Mouse (Mus musculus) CH12.LX (cell line): ENCODE measurements at regions not wholly inside any gene's neighbourhood (a gene's known extent, or its start where the extent isn't known, plus 50 kb on each side); places are given as distances from the start of the nearest gene placed in this dataset.
A peak's percentile ranks its signal among the peaks of the same experiment; 100 is the strongest.

Experiments
- DNase-seq: peaks from one replicate; pipeline ENCODE4 v3.0.0-alpha.2; 2013; ENCODE audit errors: extremely low read depth
- H3K27ac ChIP-seq: 2 replicates; pipeline ENCODE4 v1.5.1; 2012; ENCODE audit warnings: low read depth, mild to moderate bottlenecking, control low read depth, moderate library complexity; ENCODE audit not compliant: insufficient read depth
- H3K27me3 ChIP-seq: replicated peaks from 2 replicates; pipeline ENCODE3; 2012; ENCODE audit warnings: inconsistent platforms
- H3K36me3 ChIP-seq, 2 experiments: replicated peaks in 1 of 2; 2 replicates each; pipeline versions ENCODE3 to v1.6.1; 2012; ENCODE audit warnings: inconsistent platforms in 1 of 2, low read length in 1 of 2, mild to moderate bottlenecking in 1 of 2, mixed read lengths in 1 of 2, moderate library complexity in 1 of 2; ENCODE audit not compliant: control insufficient read depth in 1 of 2, insufficient read depth in 1 of 2
- H3K4me1 ChIP-seq, 2 experiments: 2 replicates each; pipeline ENCODE4 v1.6.1; 2012; ENCODE audit warnings: inconsistent platforms in 1 of 2, moderate library complexity in 1 of 2; ENCODE audit not compliant: insufficient read depth in 2 of 2, control insufficient read depth in 1 of 2
- H3K4me2 ChIP-seq: 2 replicates; pipeline ENCODE4 v1.6.1; 2012; ENCODE audit warnings: low read depth, mild to moderate bottlenecking, control low read depth; ENCODE audit not compliant: poor library complexity, insufficient read depth, severe bottlenecking
- H3K4me3 ChIP-seq, 3 experiments: fragments of 150-350 bp in 1 of 3; sonication (generic) in 1 of 3; replicated peaks in 1 of 3; 2 replicates each; pipeline versions ENCODE3 to v1.5.1; 2011 to 2012; ENCODE audit warnings: low read depth in 2 of 3, low read length in 2 of 3, mild to moderate bottlenecking in 2 of 3, moderate library complexity in 2 of 3, control low read depth in 1 of 3, improper control_type of control experiment in 1 of 3, inconsistent platforms in 1 of 3, mixed read lengths in 1 of 3; ENCODE audit not compliant: poor library complexity in 1 of 3
- H3K79me2 ChIP-seq: replicated peaks from 2 replicates; pipeline ENCODE4 v1.6.1; 2012; ENCODE audit warnings: mild to moderate bottlenecking, moderate library complexity; ENCODE audit not compliant: control insufficient read depth, poor library complexity, insufficient read depth, severe bottlenecking; ENCODE audit errors: extremely low read depth
- H3K9ac ChIP-seq: 2 replicates; pipeline ENCODE4 v1.6.1; 2012; ENCODE audit warnings: low read depth, mild to moderate bottlenecking, control low read depth, moderate library complexity; ENCODE audit not compliant: insufficient read depth
- H3K9me3 ChIP-seq: replicated peaks from 2 replicates; pipeline ENCODE3; 2012; ENCODE audit warnings: low read length, inconsistent platforms, mixed read lengths
- CHD1 ChIP-seq: IDR thresholded peaks from 2 replicates; pipeline ENCODE4 v1.6.1; 2012; ENCODE audit warnings: low read depth, low read length, improper control_type of control experiment, inconsistent platforms
- CTCF ChIP-seq, 2 experiments: IDR thresholded peaks in 1 of 2; conservative IDR thresholded peaks in 1 of 2; 2 replicates each; pipeline ENCODE4 v1.5.1; 2011 to 2012; ENCODE audit warnings: low read depth in 2 of 2, low read length in 2 of 2, improper control_type of control experiment in 1 of 2, inconsistent platforms in 1 of 2, mild to moderate bottlenecking in 1 of 2, moderate library complexity in 1 of 2
- ELF1 ChIP-seq: IDR thresholded peaks from 2 replicates; pipeline ENCODE4 v1.6.1; 2014; ENCODE audit warnings: low read depth, mild to moderate bottlenecking, inconsistent platforms, low read length, improper control_type of control experiment
- EP300 ChIP-seq: IDR thresholded peaks from 2 replicates; pipeline ENCODE4 v1.6.1; 2011; ENCODE audit warnings: low read length, improper control_type of control experiment
- ETS1 ChIP-seq: conservative IDR thresholded peaks from 2 replicates; pipeline ENCODE4 v1.6.1; 2012; ENCODE audit warnings: low read depth, mild to moderate bottlenecking, inconsistent platforms, low read length, improper control_type of control experiment, moderate library complexity
- GABPA ChIP-seq: IDR thresholded peaks from 2 replicates; pipeline ENCODE4 v1.6.1; 2012; ENCODE audit warnings: low read depth, low read length, improper control_type of control experiment, inconsistent platforms; ENCODE audit not compliant: insufficient replicate concordance
- HCFC1 ChIP-seq: IDR thresholded peaks from 2 replicates; pipeline ENCODE4 v1.6.1; 2012; ENCODE audit warnings: low read depth, mild to moderate bottlenecking, inconsistent platforms, low read length, improper control_type of control experiment
- IRF4 ChIP-seq: IDR thresholded peaks from 2 replicates; pipeline ENCODE4 v1.6.1; 2014; ENCODE audit warnings: low read depth, mild to moderate bottlenecking, inconsistent platforms, low read length, improper control_type of control experiment
- JUN ChIP-seq: IDR thresholded peaks from 2 replicates; pipeline ENCODE4 v1.6.1; 2011; ENCODE audit warnings: low read depth, mild to moderate bottlenecking, low read length, improper control_type of control experiment, moderate library complexity; ENCODE audit not compliant: insufficient read depth
- KAT2A ChIP-seq: IDR thresholded peaks from 2 replicates; pipeline ENCODE4 v1.6.1; 2012; ENCODE audit warnings: low read length, improper control_type of control experiment, inconsistent platforms; ENCODE audit not compliant: insufficient replicate concordance
- MAFK ChIP-seq: IDR thresholded peaks from 2 replicates; pipeline ENCODE4 v1.6.1; 2011; ENCODE audit warnings: low read length, improper control_type of control experiment; ENCODE audit not compliant: insufficient replicate concordance
- MAX ChIP-seq: IDR thresholded peaks from 2 replicates; pipeline ENCODE4 v1.6.1; 2011; ENCODE audit warnings: low read length, improper control_type of control experiment
- MAZ ChIP-seq: IDR thresholded peaks from 2 replicates; pipeline ENCODE4 v1.6.1; 2012; ENCODE audit warnings: low read depth, mild to moderate bottlenecking, inconsistent platforms, low read length, improper control_type of control experiment, moderate library complexity
- MEF2A ChIP-seq: IDR thresholded peaks from 2 replicates; pipeline ENCODE4 v1.6.1; 2014; ENCODE audit warnings: low read depth, mild to moderate bottlenecking, inconsistent platforms, low read length, improper control_type of control experiment, borderline replicate concordance
- MXI1 ChIP-seq: IDR thresholded peaks from 2 replicates; pipeline ENCODE4 v1.6.1; 2011; ENCODE audit warnings: mild to moderate bottlenecking, low read depth, low read length, improper control_type of control experiment
- MYC ChIP-seq: IDR thresholded peaks from 2 replicates; pipeline ENCODE4 v1.6.1; 2011; ENCODE audit warnings: low read depth, mild to moderate bottlenecking, improper control_type of control experiment, low read length
- NELFE ChIP-seq: IDR thresholded peaks from 2 replicates; pipeline ENCODE4 v1.6.1; 2011; ENCODE audit warnings: low read depth, low read length, improper control_type of control experiment
- NRF1 ChIP-seq: IDR thresholded peaks from 2 replicates; pipeline ENCODE4 v1.6.1; 2014; ENCODE audit warnings: low read depth, mild to moderate bottlenecking, inconsistent platforms, low read length, improper control_type of control experiment, moderate library complexity
- PAX5 ChIP-seq: IDR thresholded peaks from 2 replicates; pipeline ENCODE4 v1.6.1; 2012; ENCODE audit warnings: low read length, inconsistent platforms, mixed read lengths
- POLR2A ChIP-seq: IDR thresholded peaks from 2 replicates; pipeline ENCODE4 v1.6.1; 2011; ENCODE audit warnings: low read depth, mild to moderate bottlenecking, improper control_type of control experiment, low read length
- POLR2AphosphoS2 ChIP-seq: IDR thresholded peaks from 2 replicates; pipeline ENCODE4 v1.6.1; 2011; ENCODE audit warnings: low read depth, low read length, improper control_type of control experiment
- RAD21 ChIP-seq: IDR thresholded peaks from 2 replicates; pipeline ENCODE4 v1.6.1; 2011; ENCODE audit warnings: low read depth, mild to moderate bottlenecking, low read length, improper control_type of control experiment, moderate library complexity
- RCOR1 ChIP-seq: conservative IDR thresholded peaks from 2 replicates; pipeline ENCODE4 v1.6.1; 2012; ENCODE audit warnings: low read depth, mild to moderate bottlenecking, inconsistent platforms, low read length, improper control_type of control experiment
- SIN3A ChIP-seq: IDR thresholded peaks from 2 replicates; pipeline ENCODE4 v1.6.1; 2012; ENCODE audit warnings: low read length, improper control_type of control experiment, inconsistent platforms
- SMC3 ChIP-seq: IDR thresholded peaks from 2 replicates; pipeline ENCODE4 v1.6.1; 2011; ENCODE audit warnings: low read depth, low read length, improper control_type of control experiment
- TBP ChIP-seq: conservative IDR thresholded peaks from 2 replicates; pipeline ENCODE4 v1.6.1; 2011; ENCODE audit warnings: low read depth, low read length, improper control_type of control experiment
- TCF12 ChIP-seq: IDR thresholded peaks from 2 replicates; pipeline ENCODE4 v1.6.1; 2014; ENCODE audit warnings: low read depth, mild to moderate bottlenecking, inconsistent platforms, low read length, improper control_type of control experiment
- UBTF ChIP-seq: IDR thresholded peaks from 2 replicates; pipeline ENCODE4 v1.6.1; 2012; ENCODE audit warnings: low read depth, mild to moderate bottlenecking, inconsistent platforms, low read length, improper control_type of control experiment, moderate library complexity
- USF1 ChIP-seq: IDR thresholded peaks from 2 replicates; pipeline ENCODE4 v1.6.1; 2014; ENCODE audit warnings: low read depth, mild to moderate bottlenecking, inconsistent platforms, low read length, improper control_type of control experiment
- ZC3H11A ChIP-seq: IDR thresholded peaks from 2 replicates; pipeline ENCODE4 v1.6.1; 2012; ENCODE audit warnings: low read depth, mild to moderate bottlenecking, inconsistent platforms, low read length, improper control_type of control experiment
- ZMIZ1 ChIP-seq: IDR thresholded peaks from 2 replicates; pipeline ENCODE4 v1.6.1; 2012; ENCODE audit warnings: low read depth, mild to moderate bottlenecking, inconsistent platforms, low read length, improper control_type of control experiment
- ZNF384 ChIP-seq: IDR thresholded peaks from 2 replicates; pipeline ENCODE4 v1.6.1; 2012; ENCODE audit warnings: low read depth, low read length, improper control_type of control experiment, inconsistent platforms
- dilution Hi-C: fragments of 300-500 bp; cut with MboI; formaldehyde crosslinking; loops from 2 replicates; pipeline ENCODE4 v1.14.3; 2020; ENCODE audit warnings: low sequenced_read_pairs; ENCODE audit not compliant: extremely low pct_unique_long_range_greater_than_20kb, extremely low pct_ligation_motif_present
- in situ Hi-C: fragments of 300-500 bp; cut with MboI; formaldehyde crosslinking; loops from 3 replicates; pipeline ENCODE4 v1.14.3; 2019; ENCODE audit warnings: low sequenced_read_pairs, low pct_ligation_motif_present, low pct_unique_long_range_greater_than_20kb, mixed read lengths

DNA sequence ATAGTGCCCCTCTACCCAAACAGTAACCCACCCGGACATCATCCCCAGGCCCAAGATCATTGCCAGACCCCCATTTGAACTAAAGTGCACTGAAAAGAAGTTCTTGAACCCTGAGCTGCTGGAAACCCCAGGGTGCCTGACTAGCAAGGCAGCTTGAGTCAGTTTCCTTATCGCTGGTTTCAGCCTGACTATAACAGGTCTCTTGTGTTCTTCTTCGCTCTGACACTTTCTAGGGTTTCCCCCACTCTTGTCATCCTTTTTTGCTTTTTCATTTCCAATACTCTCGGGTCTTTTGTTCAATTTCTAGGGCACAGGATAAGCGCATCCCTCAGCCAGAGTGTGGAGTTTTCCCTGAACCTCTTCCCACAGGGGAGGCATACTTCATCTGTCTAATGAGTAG is 95.8 kb upstream of the Egln3 start:
- H3K9ac ChIP-seq: no peak overlapping the region
- H3K79me2 ChIP-seq: no peaks in the 10 kb centered on the region
- no peaks in the 10 kb centered on the region for H3K36me3 ChIP-seq
- H3K4me3 ChIP-seq: no peak overlapping the region
- DNase-seq: peak; percentile 52
- TF ChIP-seq RCOR1: peak; percentile 38; the same call in 1 of the 2 replicates
- no peak for TF ChIP-seq NRF1
- TF ChIP-seq PAX5: no peak
- TF ChIP-seq EP300: peak; percentile 72
- TF ChIP-seq TBP: no peak
- TF ChIP-seq SIN3A: no peak
- TF ChIP-seq MAFK: no peak
- peak; percentile 34; the same call in 1 of the 2 replicates for TF ChIP-seq ETS1
- no peak for TF ChIP-seq NELFE
- TF ChIP-seq MAZ: no peak
- TF ChIP-seq MEF2A: peak; percentile 52; the same call in 1 of the 2 replicates
- TF ChIP-seq IRF4: peak; percentile 72
- TF ChIP-seq ELF1: no peak
- no peak for TF ChIP-seq MXI1
- peak; percentile 38; the same call in 1 of the 2 replicates for TF ChIP-seq TCF12
- TF ChIP-seq MYC: no peak
- no peak; the same call in 1 of the 2 replicates for TF ChIP-seq SMC3
- TF ChIP-seq ZMIZ1: no peak
- no peak for TF ChIP-seq ZNF384
- dilution Hi-C loops: no loop called here
- no peaks in the 10 kb centered on the region for H3K9me3 ChIP-seq
- H3K27me3 ChIP-seq: no peaks in the 10 kb centered on the region
- no peak overlapping the region for H3K27ac ChIP-seq
- H3K4me1 ChIP-seq: peaks cover 3 to 33% of the 10 kb centered on the region in 2 experiments
- in situ Hi-C loops: no loop called here
- H3K4me2 ChIP-seq: peak overlapping the region; percentile 96

DNA sequence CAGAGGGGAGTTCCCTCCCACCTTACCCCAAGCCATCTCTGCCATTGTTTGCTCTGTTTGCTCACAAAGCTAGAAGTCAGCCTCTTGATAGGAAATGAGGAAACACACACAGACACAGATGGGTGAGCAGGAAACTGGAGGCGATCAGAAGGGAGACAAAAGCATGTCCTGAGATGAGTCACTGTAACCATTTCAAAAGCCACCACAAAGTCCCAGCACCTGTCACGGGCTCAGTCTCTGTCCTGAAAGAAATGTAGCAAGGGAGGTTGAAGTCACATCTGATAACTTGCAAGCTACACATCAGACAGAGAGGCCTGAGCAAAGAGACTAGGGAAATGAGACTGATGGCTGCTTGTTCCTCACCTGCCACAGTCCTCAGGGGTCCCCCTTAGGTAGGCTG is 89.6 kb upstream of the Egln3 start:
- Histone ChIP-seq H3K9ac (no peak overlapping the region), H3K79me2 (no peaks in the 10 kb centered on the region), H3K27me3 (no peaks in the 10 kb centered on the region), H3K4me3 (no peak overlapping the region), H3K27ac (peak overlapping the region; percentile 5; the same call in 1 of the 2 replicates), H3K36me3 (no peaks in the 10 kb centered on the region), H3K4me2 (peak overlapping the region; percentile 32), H3K4me1 (peaks cover 21 to 45% of the 10 kb centered on the region in 2 experiments), H3K9me3 (no peaks in the 10 kb centered on the region)
- in situ Hi-C loops (no loop called here), dilution Hi-C loops (no loop called here)
- peak; percentile 94 for DNase-seq
- no peak for TF ChIP-seq KAT2A
- peak; percentile 30 for TF ChIP-seq SMC3
- no peak for TF ChIP-seq CTCF (conservative IDR thresholded peaks at IDR 0.05 in 1 of 2, IDR thresholded peaks at IDR 0.05 in 1 of 2; ENCODE audit: low read depth in 2 of 2, low read length in 2 of 2)
- TF ChIP-seq POLR2AphosphoS2: no peak
- 0 out of 2 replicates have a peak, but pooled peaks have one; percentile 37 for TF ChIP-seq TBP
- TF ChIP-seq USF1: no peak
- TF ChIP-seq GABPA: no peak
- no peak for TF ChIP-seq UBTF
- peak; percentile 69 for TF ChIP-seq MYC
- TF ChIP-seq RAD21: peak; percentile 4
- TF ChIP-seq MAZ: peak; percentile 75; the same call in 1 of the 2 replicates
- TF ChIP-seq CHD1: no peak
- TF ChIP-seq SIN3A: peak; percentile 76
- peak; percentile 99 for TF ChIP-seq RCOR1
- TF ChIP-seq ZC3H11A: no peak
- TF ChIP-seq ZMIZ1: no peak
- no peak for TF ChIP-seq NRF1
- TF ChIP-seq MAX: peak; percentile 68
- no peak for TF ChIP-seq HCFC1
- no peak for TF ChIP-seq POLR2A
- TF ChIP-seq NELFE: no peak
- peak; percentile 58; the same call in 1 of the 2 replicates for TF ChIP-seq ELF1
- TF ChIP-seq JUN: peak; percentile 93
- peak; percentile 99 for TF ChIP-seq EP300
